Mouse (Mus musculus): ENCODE measurements at regions not wholly inside any gene's neighbourhood (a gene's known extent, or its start where the extent isn't known, plus 50 kb on each side); places are given as distances from the start of the nearest gene placed in this dataset.
A peak's percentile ranks its signal among the peaks of the same experiment; 100 is the strongest.
"Not testable (repeated sequence)": the region's sequence is repeated elsewhere in the genome, so short reads cannot be mapped to it uniquely, and the experiment has no call there.

- DNase-seq (ENCODE audit: extremely low spot score, low read depth, low spot score) = no peak
Measured at GRCm38 (mm10) chr14:96954462-96954861, 435.6 kb upstream of the Klhl1 start.

GRCm38 (mm10) chr14:96908737-96909136 lies 389.8 kb upstream of the Klhl1 start:
- peak; percentile 54 for DNase-seq (ENCODE audit: extremely low spot score, low read depth, low spot score)

- no peak for DNase-seq (ENCODE audit: extremely low spot score, low read depth, low spot score)
Measured at GRCm38 (mm10) chr14:96879701-96880100, 360.8 kb upstream of the Klhl1 start.

GRCm38 (mm10) chr14:96871969-96872368 lies 353.1 kb upstream of the Klhl1 start:
- no peak for DNase-seq (ENCODE audit: extremely low spot score, low read depth, low spot score)

GRCm38 (mm10) chr14:96838910-96839309 lies 320.0 kb upstream of the Klhl1 start:
- DNase-seq (ENCODE audit: extremely low spot score, low read depth, low spot score) = no peak

GRCm38 (mm10) chr14:96825083-96825482 lies 306.2 kb upstream of the Klhl1 start:
- DNase-seq (ENCODE audit: extremely low spot score, low read depth, low spot score) = no peak

- no peak for DNase-seq (ENCODE audit: extremely low spot score, low read depth, low spot score)
Measured at GRCm38 (mm10) chr14:96815665-96816064, 296.8 kb upstream of the Klhl1 start.

GRCm38 (mm10) chr14:96805284-96805683 lies 286.4 kb upstream of the Klhl1 start:
- DNase-seq (ENCODE audit: extremely low spot score, low read depth, low spot score) = no peak

- DNase-seq (ENCODE audit: extremely low spot score, low read depth, low spot score) = no peak
Measured at GRCm38 (mm10) chr14:96794806-96795205, 275.9 kb upstream of the Klhl1 start.

- DNase-seq (ENCODE audit: extremely low spot score, low read depth, low spot score) = no peak
Measured at GRCm38 (mm10) chr14:96787917-96788316, 269.0 kb upstream of the Klhl1 start.

- no peak for DNase-seq (ENCODE audit: extremely low spot score, low read depth, low spot score)
Measured at GRCm38 (mm10) chr14:96787286-96787685, 268.4 kb upstream of the Klhl1 start.

- DNase-seq (ENCODE audit: extremely low spot score, low read depth, low spot score) = no peak
Measured at GRCm38 (mm10) chr14:96775801-96776200, 256.9 kb upstream of the Klhl1 start.

GRCm38 (mm10) chr14:96760591-96760990 lies 241.7 kb upstream of the Klhl1 start:
- DNase-seq (ENCODE audit: extremely low spot score, low read depth, low spot score) = no peak

- no peak for DNase-seq (ENCODE audit: extremely low spot score, low read depth, low spot score)
Measured at GRCm38 (mm10) chr14:96733211-96733610, 214.3 kb upstream of the Klhl1 start.

- DNase-seq (ENCODE audit: extremely low spot score, low read depth, low spot score) = no peak
Measured at GRCm38 (mm10) chr14:96697086-96697485, 178.2 kb upstream of the Klhl1 start.

GRCm38 (mm10) chr14:96690923-96691322 lies 172.0 kb upstream of the Klhl1 start:
- DNase-seq (ENCODE audit: extremely low spot score, low read depth, low spot score) = no peak

GRCm38 (mm10) chr14:96683943-96684342 lies 165.0 kb upstream of the Klhl1 start:
- DNase-seq (ENCODE audit: extremely low spot score, low read depth, low spot score) = no peak

GRCm38 (mm10) chr14:96681740-96682139 lies 162.8 kb upstream of the Klhl1 start:
- DNase-seq (ENCODE audit: extremely low spot score, low read depth, low spot score) = no peak

GRCm38 (mm10) chr14:96676213-96676612 lies 157.3 kb upstream of the Klhl1 start:
- no peak for DNase-seq (ENCODE audit: extremely low spot score, low read depth, low spot score)

GRCm38 (mm10) chr14:96668635-96669034 lies 149.7 kb upstream of the Klhl1 start:
- no peak for DNase-seq (ENCODE audit: extremely low spot score, low read depth, low spot score)

GRCm38 (mm10) chr14:96656500-96656899 lies 137.6 kb upstream of the Klhl1 start:
- DNase-seq (ENCODE audit: extremely low spot score, low read depth, low spot score) = no peak

GRCm38 (mm10) chr14:96630291-96630690 lies 111.4 kb upstream of the Klhl1 start:
- no peak for DNase-seq (ENCODE audit: extremely low spot score, low read depth, low spot score)

- DNase-seq (ENCODE audit: extremely low spot score, low read depth, low spot score) = no peak
Measured at GRCm38 (mm10) chr14:96606736-96607135, 87.8 kb upstream of the Klhl1 start.

- not testable (repeated sequence) for DNase-seq (ENCODE audit: extremely low spot score, low read depth, low spot score)
Measured at GRCm38 (mm10) chr14:96601092-96601491, 82.2 kb upstream of the Klhl1 start.

Data from hindlimb bud, embryonic 11.5 days (tissue).